Mouse (Mus musculus) layer of hippocampus, adult 8-10 months (tissue): ENCODE data around the gene Usf1. TPM values are rescaled to one million over a fixed set of nuclear protein-coding genes. Genes with fewer than 3 reads are reported as not detected.

Source experiments
- DNase-seq, 2 experiments: peaks; one replicate each; pipeline ENCODE4 v3.0.0; 2022; ENCODE audit warnings: low spot score in 2 of 2
- total RNA-seq, 4 experiments: library from RNA; stranded (reverse); gene quantifications; 2 replicates each; pipeline ENCODE4 v1.2.4; 2022

Usf1 gene
- 100 to 1,000 TPM; 110 to 142 (median 124) TPM for total RNA-seq

DNA sequence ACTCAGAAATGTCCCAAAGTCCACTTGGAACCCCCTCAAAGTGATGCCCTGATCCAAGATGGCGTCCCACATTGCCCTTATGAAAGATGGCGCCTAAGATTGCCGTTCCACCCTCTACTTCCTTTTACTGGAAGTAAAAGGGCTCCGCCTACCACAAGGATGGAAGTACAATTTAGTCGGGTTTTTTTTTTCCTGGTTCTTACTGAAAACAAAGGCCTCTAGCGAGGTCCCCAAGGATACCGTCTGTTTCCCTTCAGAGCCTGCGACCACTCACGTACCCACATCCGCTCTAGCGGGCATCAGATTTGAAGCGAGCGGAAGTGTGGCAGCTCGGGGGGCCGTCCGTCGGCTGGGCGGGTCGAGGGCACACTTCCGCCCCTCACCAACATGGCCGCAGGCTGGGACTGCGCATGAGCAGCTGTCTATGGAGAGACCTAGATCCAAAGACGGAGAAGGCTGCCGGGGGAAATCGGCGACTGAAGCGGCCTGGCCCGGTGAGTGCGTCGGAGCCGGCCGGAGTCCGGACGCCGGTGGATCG lies at the start of gene Usf1:
Gene Usf1, plus strand, starts transcription at position 367 of the 538 bp plus-strand sequence.
- DNase-seq, result peak; percentile 92 to 96

DNA sequence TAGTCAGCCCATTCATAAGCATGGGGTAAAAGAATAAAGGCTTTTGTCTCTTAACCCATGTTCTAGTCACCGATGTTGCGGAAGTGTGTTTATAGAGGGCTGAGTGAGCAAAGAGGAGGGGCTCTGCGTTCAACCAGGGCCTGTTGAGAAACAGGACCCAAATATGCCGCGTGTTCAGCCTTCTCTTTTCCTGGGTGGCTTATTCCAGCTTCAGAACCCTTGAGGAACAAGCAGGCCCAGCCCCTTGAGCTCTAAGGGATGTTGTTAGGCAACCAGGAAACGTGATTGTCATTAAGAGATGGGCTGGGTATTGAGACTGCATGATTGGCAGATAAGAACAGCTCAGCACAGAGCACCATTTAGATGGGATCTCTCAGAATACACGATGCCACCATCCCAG lies 45.2 kb upstream of the Usf1 start:
- no peak for DNase-seq

DNA sequence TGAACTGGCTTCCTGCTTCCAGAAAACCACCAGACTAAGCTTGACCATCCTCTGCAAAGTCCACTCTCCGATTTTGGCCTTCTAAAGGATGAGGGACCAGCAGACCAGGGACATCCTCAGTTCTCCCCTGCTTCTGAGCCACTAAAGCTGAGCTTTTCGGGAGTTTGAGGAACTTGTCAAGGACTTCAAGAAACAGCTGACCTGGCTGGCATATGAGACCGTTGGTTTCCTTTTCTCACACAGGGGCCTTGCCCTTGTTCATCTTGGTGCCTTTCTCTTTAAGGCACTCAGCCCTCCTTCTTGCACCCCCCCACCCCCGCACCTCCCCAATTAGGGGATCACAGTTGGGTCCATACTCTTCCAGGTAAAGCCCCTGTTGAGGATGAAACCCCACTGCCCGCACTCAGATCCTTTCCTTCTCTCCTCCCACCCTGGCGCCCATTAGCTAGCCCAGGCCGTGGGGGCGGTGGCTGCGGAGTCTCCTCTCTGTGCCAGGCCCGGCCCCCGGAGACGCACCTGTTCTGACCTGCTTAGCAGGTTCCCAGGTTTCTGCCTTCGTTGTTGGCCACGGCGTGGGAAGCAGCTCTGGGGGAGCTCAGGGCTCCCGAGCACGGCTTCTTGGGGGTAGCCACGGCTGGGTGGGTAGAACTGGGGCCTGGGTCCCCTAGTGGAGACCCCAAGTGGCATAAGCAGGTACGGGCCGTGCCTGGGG lies 41.1 kb upstream of the Usf1 start, which contains the start of gene Nectin4:
Gene Nectin4, plus strand, starts transcription at position 255 of the 712 bp plus-strand sequence.
- DNase-seq, result no peak

DNA sequence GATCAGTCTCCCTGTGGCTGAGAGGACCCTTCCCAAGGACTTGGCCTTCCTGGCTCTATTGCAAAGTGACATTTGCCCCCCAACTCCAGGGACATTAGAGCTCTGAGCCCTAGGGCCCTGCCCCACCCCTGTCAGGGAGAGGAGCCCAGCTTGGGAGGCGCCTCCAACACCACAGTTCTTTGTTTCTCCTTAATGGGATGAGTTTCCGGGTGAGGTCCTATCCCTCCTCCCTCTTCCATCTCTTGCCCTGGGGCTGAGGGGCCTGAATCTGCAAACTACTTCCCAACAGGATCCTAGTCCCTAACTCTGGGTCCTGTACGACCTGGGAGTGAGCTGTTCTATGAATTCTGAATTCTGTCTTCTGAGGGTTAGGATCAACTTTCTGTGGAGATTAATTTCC lies 38.2 kb upstream of the Usf1 start:
- no peak for DNase-seq

DNA sequence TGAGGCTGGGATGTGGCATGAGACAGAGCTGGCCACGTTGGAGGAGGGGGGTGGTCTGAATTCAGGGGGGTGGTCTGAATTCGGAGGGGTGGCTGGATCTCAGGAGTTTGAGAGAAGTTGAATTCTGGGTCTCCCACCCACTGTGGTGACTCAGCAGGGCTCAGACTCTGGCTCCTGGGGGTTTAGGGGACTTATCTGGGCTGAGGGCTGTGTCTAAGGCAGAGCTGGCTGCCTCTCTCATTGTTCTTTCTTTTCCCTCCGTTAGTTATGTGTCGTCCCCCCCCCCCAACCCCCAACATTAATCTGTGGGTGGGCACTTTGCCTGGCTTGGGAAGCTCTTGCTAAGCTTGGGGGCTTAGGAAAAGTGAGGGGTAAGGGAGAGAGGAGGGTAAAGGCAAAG lies 37.2 kb upstream of the Usf1 start:
- no peak for DNase-seq

DNA sequence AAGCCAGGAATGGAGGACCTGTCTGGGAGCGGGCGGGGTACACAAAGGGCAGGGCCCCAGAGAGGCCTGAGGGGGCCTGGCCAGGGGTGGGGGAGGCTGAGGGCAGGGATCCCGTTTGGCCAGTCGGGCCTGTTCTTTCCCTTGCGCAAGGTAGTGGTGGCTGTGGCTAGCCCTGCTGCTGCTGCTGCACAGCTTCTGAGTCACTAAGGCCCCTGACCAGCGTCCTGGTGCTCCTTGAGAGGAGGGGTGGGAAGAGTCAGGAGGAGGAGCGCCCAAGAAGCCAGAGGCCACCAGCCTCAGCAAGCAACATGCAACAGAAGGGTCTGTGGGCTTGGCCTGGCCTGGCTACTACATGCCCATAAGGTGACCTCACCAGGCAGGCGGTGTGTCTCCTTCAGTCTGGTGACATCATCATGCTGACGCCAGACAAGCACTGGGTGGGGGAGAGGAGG lies 35.4 kb upstream of the Usf1 start:
- no peak for DNase-seq

DNA sequence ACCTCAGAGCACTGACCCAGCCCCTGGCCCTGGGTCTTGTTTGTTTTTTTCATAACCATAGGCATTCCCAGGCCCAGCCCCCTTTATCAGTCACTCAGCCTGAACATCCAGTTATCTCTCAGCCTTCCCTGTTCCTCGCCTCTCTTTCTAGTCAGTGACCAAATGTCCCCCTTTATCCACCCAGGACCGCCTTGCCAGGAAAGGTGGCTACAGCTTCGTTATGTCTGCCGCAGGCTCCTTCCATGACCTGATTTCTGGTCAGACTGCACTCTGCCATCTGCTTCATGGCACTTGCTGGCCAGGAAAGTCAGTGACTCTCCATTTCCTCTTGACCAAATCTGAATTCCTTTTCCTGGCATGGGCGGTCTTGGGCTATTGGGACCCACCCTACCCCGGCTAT lies 32.8 kb upstream of the Usf1 start:
- no peak for DNase-seq

DNA sequence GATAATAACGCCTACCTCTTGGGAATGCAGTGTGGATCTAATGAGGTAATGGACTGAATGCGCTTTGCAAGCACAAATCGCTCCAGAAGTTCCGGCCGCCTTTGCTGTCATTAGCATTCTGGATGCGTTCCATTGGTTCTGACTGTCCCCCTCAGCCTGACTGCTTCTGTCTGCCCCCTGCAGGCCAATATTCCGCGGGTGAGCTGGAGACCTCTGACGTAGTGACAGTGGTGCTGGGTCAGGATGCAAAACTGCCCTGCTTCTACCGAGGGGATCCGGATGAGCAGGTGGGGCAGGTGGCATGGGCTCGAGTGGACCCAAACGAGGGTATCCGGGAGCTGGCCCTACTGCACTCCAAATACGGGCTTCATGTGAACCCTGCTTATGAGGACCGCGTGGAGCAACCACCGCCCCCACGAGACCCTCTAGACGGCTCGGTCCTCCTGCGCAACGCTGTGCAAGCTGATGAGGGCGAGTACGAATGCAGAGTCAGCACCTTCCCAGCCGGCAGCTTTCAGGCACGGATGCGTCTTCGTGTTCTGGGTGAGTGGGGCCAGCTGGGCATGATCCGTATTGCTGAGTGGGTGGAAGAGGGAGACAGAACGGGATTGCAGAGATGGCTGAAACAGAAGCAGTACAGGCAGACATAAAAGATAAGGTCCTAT lies 31.0 kb upstream of the Usf1 start:
- peak; percentile 73 to 77 for DNase-seq

DNA sequence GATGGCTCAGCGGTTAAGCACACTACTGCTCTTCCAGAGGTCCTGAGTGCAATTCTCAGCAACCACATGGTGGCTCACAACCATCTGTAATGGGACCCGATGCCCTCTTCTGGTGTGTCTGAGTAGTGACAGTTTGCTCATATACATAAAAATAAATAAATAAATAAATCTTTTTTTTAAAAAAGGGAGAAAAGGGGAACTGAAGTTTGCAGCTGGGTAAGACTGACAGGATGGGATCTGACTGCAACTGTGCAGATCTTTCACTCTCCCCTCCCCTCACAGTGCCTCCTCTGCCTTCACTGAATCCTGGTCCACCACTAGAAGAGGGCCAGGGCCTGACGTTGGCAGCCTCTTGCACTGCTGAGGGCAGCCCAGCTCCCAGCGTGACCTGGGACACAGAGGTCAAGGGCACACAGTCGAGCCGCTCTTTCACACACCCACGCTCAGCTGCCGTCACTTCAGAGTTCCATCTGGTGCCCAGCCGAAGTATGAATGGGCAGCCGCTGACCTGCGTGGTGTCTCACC lies 29.0 kb upstream of the Usf1 start:
- DNase-seq, result no peak

DNA sequence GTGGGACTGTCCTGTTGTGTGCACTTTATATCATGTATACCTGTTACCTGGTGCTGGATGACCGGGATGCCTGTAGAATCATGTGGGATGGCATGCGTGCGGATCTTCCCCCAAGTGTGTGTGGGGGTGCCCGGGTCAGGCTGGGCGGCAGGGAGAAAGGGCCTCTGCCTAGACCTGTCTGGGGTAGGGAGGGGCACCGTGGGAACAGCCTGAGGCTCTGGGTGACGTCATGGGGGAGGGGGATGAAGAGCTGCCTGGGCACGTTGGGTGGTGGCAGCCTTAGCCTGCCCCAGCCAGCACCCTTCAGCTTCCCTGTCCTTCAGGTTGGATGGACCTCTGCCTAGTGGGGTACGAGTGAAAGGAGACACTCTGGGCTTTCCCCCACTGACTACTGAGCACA lies 26.8 kb upstream of the Usf1 start:
- DNase-seq, result no peak

DNA sequence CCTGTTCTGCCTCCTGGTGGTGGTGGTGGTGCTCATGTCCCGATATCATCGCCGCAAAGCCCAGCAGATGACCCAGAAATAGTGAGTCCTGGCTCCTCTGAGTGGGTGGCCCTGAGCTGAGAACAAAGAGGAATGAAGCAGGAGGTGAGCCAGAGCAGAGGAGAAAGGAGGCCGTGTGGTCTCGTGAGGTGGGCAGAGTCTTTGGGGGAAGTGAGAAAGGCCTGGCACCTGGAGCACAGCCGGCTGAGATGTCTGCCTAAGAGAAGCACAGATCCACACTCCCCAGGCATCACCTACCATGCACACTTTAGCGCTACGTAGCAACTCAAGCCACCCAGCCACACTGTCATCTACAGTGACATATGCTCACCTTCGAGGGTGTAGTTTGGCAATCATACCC lies 25.9 kb upstream of the Usf1 start:
- no peak for DNase-seq

DNA sequence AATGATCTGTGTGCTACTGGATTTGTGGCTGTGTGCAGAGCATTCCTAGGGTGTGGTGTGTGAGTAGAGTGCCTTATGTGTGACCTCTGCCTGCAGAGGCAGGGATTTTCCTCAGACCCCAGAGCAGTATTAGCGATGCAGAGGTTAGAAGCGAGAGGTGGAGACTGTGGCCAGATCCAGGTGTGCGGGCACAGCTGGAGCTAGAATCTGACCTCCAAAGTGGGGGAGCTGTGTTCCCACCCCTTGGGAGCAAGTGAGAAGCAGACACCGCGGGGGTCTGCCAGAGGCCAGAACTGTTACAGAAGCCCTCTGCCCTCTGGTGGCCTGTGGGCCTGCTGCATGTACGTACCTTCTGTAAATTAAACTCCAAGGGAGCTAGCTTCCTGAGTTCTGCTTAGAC lies 24.0 kb upstream of the Usf1 start:
- no peak for DNase-seq

DNA sequence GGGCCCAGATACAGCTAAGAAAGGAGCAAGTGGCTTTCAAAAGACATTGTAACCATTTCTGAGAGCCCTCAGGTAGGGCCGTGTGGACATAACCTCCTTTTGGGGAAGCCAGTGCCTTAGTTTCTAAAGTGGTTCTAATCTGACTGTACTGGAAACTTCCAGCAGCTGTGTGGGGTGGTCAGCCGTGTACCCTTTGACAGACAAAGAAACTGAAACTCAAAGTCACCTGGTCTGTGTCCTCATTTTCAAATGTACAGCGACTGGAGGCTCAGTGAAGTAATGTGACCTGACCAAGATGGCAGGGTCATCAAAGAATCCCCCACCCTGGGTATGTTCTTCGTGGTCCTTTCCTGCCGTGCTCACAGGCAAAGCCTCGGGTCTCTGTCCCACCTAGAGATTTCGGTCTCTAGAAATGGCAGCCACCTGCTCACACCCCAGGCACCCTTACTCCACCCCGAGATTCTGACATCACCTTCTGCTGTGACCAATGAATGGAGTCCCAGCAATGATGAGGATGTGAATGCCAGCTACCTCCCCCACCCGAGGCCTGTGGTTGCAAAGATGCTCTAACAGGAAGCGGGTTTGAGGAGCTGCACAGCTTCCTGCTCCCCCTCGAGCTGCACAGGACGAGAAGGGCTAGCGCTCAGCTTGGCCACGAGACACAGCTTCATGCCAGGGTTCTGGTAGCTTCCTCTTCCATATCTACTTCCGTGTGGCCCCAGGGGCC lies 22.6 kb upstream of the Usf1 start, which contains the start of gene Arhgap30:
Gene Arhgap30, plus strand, starts transcription at position 579 of the 727 bp plus-strand sequence.
- no peak for DNase-seq

DNA sequence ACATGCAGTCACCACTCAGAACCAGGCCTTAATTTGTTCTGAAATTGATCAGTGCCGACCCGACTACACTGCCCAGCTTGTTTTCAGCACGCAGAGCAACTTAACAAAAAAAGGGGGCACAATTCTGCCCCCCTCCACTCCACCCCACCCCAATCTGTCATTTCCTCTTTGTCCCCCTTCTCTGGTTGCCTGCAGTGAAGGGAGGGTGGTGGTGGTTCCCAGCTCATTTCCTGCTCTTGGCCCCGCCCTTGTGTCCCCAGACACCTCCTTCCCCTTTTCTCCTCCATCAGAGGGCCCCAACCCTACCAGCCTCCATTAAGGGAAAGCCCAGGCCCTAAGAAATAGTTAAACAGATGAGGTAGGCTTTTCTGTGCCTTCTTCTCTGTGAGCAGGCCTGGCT lies 21.0 kb upstream of the Usf1 start:
- no peak for DNase-seq

DNA sequence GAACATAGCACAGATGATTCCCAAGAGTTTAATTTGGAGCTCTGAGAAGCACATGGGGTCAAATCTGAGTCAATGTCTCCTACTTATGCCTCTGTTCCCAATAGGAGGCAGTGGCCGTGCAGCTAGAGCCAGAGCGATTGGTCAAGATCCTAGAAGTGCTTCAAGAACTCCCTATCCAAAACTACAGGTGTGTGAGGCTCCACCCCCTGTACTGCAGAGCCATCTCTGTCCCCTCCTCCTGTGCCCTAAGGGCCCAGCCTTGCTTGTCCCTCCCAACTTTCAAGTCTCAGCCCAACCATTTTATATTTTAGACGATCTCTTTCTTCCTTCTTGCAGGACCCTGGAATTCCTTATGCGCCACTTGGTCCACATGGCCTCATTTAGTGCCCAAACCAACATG lies 9.3 kb upstream of the Usf1 start:
- no peak for DNase-seq

DNA sequence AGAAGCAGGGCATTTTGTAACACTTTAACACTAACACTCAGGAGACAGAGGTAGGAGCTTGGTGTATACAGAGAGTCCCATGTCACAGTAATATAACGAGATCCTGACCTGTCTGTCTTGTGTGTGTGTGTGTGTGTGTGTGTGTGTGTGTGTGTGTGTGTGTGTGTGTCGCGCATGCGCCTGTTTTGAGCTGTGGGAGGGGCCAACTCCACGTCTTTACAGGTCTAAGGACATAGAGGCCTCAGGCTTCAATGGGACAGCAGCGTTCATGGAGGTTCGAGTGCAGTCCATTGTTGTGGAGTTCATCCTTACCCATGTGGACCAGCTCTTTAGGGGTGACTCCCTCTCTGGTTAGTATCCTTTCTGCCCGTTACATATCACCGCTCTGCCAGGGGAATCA lies 8.1 kb upstream of the Usf1 start:
- DNase-seq, result no peak

DNA sequence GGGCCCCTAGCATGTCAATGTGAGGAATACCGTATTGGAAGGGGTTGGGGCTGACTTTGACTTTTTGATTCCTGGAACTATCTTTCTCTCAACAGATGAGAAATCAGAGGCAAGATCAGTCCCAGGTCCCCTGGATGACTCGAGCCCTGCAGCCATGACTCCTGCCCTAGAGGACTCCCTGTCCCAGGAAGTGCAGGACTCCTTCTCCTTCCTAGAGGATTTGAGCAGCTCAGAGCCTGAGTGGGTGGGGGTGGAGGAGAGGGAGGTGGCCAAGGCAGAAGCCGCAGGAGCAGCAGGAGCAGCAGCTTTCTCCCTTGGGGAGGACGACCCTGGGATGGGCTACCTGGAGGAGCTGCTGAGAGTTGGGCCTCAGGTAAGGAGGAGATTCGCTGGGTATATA lies 3.9 kb upstream of the Usf1 start:
- no peak for DNase-seq

DNA sequence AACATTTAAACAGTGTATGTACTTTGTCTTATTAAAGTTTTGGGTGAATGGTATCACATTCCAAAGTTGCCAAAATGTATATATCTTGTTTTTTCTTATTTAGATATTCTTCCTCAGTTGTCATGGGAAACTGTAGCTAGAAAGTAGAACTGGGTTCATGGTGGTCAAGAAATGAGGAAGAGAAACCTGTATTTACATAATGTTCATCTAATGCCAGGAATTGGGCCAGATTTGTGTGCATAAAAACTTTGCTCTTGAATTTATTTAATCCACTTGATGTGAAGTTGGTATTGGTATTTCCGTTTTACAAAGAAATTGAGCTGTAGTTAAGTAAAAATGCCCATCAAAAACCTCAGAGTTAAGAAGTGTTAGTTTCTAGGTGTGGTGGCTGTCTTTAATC lies 882 bp upstream of the Usf1 start:
- no peak for DNase-seq

DNA sequence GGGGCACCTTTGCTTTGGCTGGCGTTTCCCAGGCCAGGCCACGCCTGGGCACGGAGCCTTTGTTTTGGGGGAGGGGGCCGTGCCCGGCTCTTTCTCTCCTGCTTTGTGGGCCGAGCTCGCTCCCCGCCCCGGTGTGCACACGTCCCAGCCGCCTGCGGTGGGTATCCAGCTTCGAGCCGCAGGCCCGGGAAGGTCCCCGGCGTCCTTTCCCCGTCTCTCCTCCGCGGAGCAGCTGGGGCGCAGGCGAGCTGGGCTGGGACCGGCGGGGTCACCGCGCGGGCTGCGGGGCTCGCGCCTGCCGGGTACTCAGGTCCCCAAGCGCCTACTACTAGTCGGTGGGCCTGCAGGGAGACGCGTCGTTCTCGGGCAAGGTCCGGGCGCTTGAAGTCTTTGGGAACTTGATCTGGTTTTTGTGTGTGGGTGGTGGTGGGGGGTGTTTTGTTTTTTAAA lies 404 bp downstream of the Usf1 start:
- no peak for DNase-seq

DNA sequence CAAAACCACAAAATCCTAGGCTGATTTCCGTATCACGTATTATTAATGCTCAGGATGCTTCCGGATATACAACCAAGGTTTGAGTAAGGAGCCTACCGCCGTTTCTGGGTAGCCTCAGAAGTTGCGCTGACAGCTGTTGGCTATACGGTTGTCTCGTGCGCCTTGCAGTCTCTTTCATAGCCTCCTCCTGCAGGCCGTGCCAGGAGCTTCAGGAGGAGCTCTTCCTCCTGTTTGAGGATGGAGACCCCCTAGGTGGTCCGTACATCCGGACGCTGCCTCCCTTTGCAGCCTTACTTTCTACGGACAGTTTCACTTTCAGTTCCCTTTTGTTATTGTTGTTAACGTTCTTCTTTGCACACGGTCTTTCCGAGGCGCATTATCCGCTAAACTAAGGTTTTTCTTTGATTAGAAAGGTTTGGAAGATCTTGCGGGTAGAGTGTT lies 908 bp downstream of the Usf1 start:
- DNase-seq, result no peak

DNA sequence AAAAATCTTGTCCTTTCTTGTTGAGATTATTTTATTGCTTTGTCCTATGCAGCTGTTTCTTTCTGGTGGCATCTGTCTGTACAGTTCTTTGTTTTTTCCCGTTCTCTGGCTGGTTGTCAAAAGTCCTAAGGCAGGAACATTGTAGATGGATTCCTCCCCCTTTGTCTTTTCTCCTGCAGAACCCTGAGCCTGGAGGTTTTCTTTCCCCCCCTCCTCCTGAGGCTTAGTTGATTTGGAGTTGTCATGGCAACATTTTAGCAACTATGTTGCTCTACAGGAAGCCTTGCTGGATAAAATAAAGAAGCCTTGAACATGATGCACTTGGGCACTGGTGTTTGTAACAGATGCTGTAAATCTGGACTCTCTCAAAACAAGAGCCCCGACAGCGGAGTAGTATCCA lies 1.3 kb downstream of the Usf1 start:
- peak; percentile 30 for DNase-seq

DNA sequence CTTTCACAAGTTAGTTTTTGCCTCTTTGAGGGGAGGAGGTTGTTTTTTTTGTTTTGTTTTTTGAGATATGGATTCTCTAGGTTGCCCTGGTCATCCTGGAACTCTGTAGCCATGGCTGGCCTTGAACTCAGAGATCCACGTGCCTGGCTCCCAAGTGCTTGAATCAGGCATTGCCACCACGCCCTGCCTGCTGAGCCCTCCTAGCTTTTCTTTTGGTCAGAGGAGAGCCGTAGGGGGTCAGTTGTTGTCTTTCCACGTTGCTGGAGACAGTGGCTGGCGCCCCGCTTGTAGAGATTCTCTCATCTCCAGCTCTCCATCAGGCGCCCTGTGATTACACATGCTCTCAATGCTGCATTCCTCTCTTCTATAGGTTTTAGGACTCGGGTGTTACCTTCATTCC lies 2.5 kb downstream of the Usf1 start:
- DNase-seq, result no peak
